Mouse (Mus musculus) heart, embryonic 11.5 days (tissue): ENCODE measurements around the gene Hdc. TPM values are rescaled to one million over a fixed set of nuclear protein-coding genes. Genes with fewer than 3 reads are reported as not detected.

ENCODE experiments used
- ATAC-seq: fragments of 200-750 bp; cut with Nextera tagmentation; replicated peaks from 2 replicates; pipeline ENCODE4 v1.8.0; 2017; ENCODE audit warnings: moderate library complexity; ENCODE audit not compliant: insufficient number of reproducible peaks, low FRiP score, low TSS enrichment
- H3K27ac ChIP-seq: fragments of 300-500 bp; sonication (generic); 2 replicates; pipeline ENCODE4 v1.5.1; 2014; ENCODE audit warnings: mild to moderate bottlenecking, low read depth, low read length
- H3K27me3 ChIP-seq: fragments of 300-500 bp; sonication (generic); 2 replicates; pipeline ENCODE4 v1.6.1; 2014; ENCODE audit warnings: mild to moderate bottlenecking, low read length, mixed read lengths; ENCODE audit not compliant: control insufficient read depth, insufficient read depth
- H3K36me3 ChIP-seq: fragments of 300-500 bp; sonication (generic); 2 replicates; pipeline ENCODE4 v1.6.1; 2014; ENCODE audit warnings: mild to moderate bottlenecking, low read length, moderate library complexity, mixed read lengths; ENCODE audit not compliant: control insufficient read depth, insufficient read depth
- H3K4me1 ChIP-seq: fragments of 300-500 bp; sonication (generic); 2 replicates; pipeline ENCODE4 v1.6.1; 2014; ENCODE audit warnings: low read length; ENCODE audit not compliant: control insufficient read depth, insufficient read depth
- H3K4me2 ChIP-seq: fragments of 300-500 bp; sonication (generic); 2 replicates; pipeline ENCODE4 v1.6.1; 2014; ENCODE audit warnings: mild to moderate bottlenecking, moderate library complexity
- H3K4me3 ChIP-seq: fragments of 300-500 bp; sonication (generic); 2 replicates; pipeline ENCODE4 v1.5.1; 2014; ENCODE audit warnings: low read depth, low read length
- H3K9ac ChIP-seq: fragments of 300-500 bp; sonication (generic); 2 replicates; pipeline ENCODE4 v1.6.1; 2014; ENCODE audit warnings: mild to moderate bottlenecking, low read depth, low read length, moderate library complexity
- H3K9me3 ChIP-seq: fragments of 300-500 bp; sonication (generic); replicated peaks from 2 replicates; pipeline ENCODE4 v1.6.1; 2016; ENCODE audit warnings: low read length; ENCODE audit not compliant: control insufficient read depth
- WGBS: fragments of 180-500 bp; shearing (Covaris S2); extraction: QIAGEN DNeasy Blood & Tissue Kit; methylation state at CpG from one replicate; pipeline ENCODE4 v1.1.7; 2014; ENCODE audit not compliant: insufficient replicate concordance; 5-methylcytosine and 5-hydroxymethylcytosine counted together
- polyA plus RNA-seq: library from polyadenylated mRNA; unstranded; fragments of >200 nt; fragmentation: Nextera tagmentation; extraction: Ambion mirVana; gene quantifications from 2 replicates; pipeline ENCODE4 v1.2.1, GENCODE M21; 2014

The Hdc gene
- 3.5 and 4.3 TPM in 2 replicates for polyA plus RNA-seq

GRCm38 (mm10) chr2:126619249-126619704, at the start of gene Hdc:
Gene Hdc (minus strand): TSS chr2:126619299.
- no peak for ATAC-seq
- H3K27me3 ChIP-seq = no peaks in the 10 kb centered on the region
- 0 out of 2 replicates have a peak within 1 kb of the TSS, but pooled peaks have one; percentile 43 for H3K9ac ChIP-seq
- no peaks in the 10 kb centered on the region for H3K9me3 ChIP-seq
- H3K4me3 ChIP-seq = no peak within 1 kb of the TSS; the same call in 1 of the 2 replicates
- no peaks in the 10 kb centered on the region for H3K36me3 ChIP-seq
- peaks cover 10% of the 10 kb centered on the region for H3K4me1 ChIP-seq
- H3K4me2 ChIP-seq = peak within 1 kb of the TSS; percentile 49
- peak within 1 kb of the TSS; percentile 35; the same call in 1 of the 2 replicates for H3K27ac ChIP-seq
- whole genome bisulfite sequencing = 34% methylated on average over 14 of the region's 14 CpGs

GRCm38 (mm10) chr2:126668621-126669252, 49.6 kb upstream of the Hdc start:
- Histone ChIP-seq H3K9me3 (no peaks in the 10 kb centered on the region), H3K4me2 (no peak overlapping the region), H3K9ac (no peak overlapping the region), H3K4me3 (no peak overlapping the region), H3K4me1 (peaks cover 4% of the 10 kb centered on the region; the same call in 1 of the 2 replicates), H3K27ac (no peak overlapping the region), H3K27me3 (no peaks in the 10 kb centered on the region), H3K36me3 (no peaks in the 10 kb centered on the region)
- WGBS = 91% methylated on average over 5 of the region's 5 CpGs
- no peak for ATAC-seq

- H3K9ac ChIP-seq = no peak overlapping the region
- H3K36me3 ChIP-seq = no peaks in the 10 kb centered on the region
- no peaks in the 10 kb centered on the region for H3K9me3 ChIP-seq
- no peak overlapping the region for H3K27ac ChIP-seq
- H3K27me3 ChIP-seq = no peaks in the 10 kb centered on the region
- no peaks in the 10 kb centered on the region for H3K4me1 ChIP-seq
- H3K4me2 ChIP-seq = no peak overlapping the region
- 88% methylated on average over 3 of the region's 3 CpGs for WGBS
- H3K4me3 ChIP-seq = no peak overlapping the region
- no peak for ATAC-seq
Observed at GRCm38 (mm10) chr2:126665984-126666383, 46.9 kb upstream of the Hdc start.

- no peak for ATAC-seq
- H3K9me3 ChIP-seq = no peaks in the 10 kb centered on the region
- H3K27me3 ChIP-seq = no peaks in the 10 kb centered on the region
- H3K27ac ChIP-seq = no peak overlapping the region
- no peaks in the 10 kb centered on the region for H3K36me3 ChIP-seq
- H3K4me1 ChIP-seq = no peaks in the 10 kb centered on the region
- H3K4me3 ChIP-seq = no peak overlapping the region
- WGBS = 53% methylated on average over 4 of the region's 4 CpGs
- H3K4me2 ChIP-seq = no peak overlapping the region
- no peak overlapping the region for H3K9ac ChIP-seq
Observed at GRCm38 (mm10) chr2:126663481-126663880, 44.4 kb upstream of the Hdc start.

- Histone ChIP-seq H3K4me3 (no peak overlapping the region), H3K27ac (no peak overlapping the region), H3K27me3 (no peaks in the 10 kb centered on the region), H3K36me3 (peaks cover 8% of the 10 kb centered on the region; the same call in 1 of the 2 replicates), H3K9me3 (no peaks in the 10 kb centered on the region), H3K4me2 (no peak overlapping the region), H3K4me1 (no peaks in the 10 kb centered on the region), H3K9ac (no peak overlapping the region)
- no peak for ATAC-seq
- 88% methylated on average over 4 of the region's 4 CpGs for WGBS
Observed at GRCm38 (mm10) chr2:126652929-126653328, 33.8 kb upstream of the Hdc start.

- Histone ChIP-seq H3K4me2 (no peak overlapping the region), H3K4me1 (no peaks in the 10 kb centered on the region), H3K36me3 (peaks cover 17% of the 10 kb centered on the region), H3K9me3 (no peaks in the 10 kb centered on the region), H3K27ac (no peak overlapping the region), H3K9ac (no peak overlapping the region), H3K4me3 (no peak overlapping the region), H3K27me3 (no peaks in the 10 kb centered on the region)
- 97% methylated on average over 3 of the region's 3 CpGs for WGBS
- ATAC-seq = no peak
Observed at GRCm38 (mm10) chr2:126647762-126648161, 28.7 kb upstream of the Hdc start.

GRCm38 (mm10) chr2:126646461-126646860, 27.4 kb upstream of the Hdc start:
- Histone ChIP-seq H3K4me3 (no peak overlapping the region), H3K27me3 (no peaks in the 10 kb centered on the region), H3K4me1 (no peaks in the 10 kb centered on the region), H3K9ac (no peak overlapping the region), H3K36me3 (peaks cover 15% of the 10 kb centered on the region), H3K9me3 (no peaks in the 10 kb centered on the region), H3K4me2 (no peak overlapping the region), H3K27ac (no peak overlapping the region)
- 88% methylated on average over 5 of the region's 5 CpGs for WGBS
- no peak for ATAC-seq

GRCm38 (mm10) chr2:126644768-126645167, 25.7 kb upstream of the Hdc start:
- Histone ChIP-seq H3K9ac (no peak overlapping the region), H3K9me3 (no peaks in the 10 kb centered on the region), H3K4me1 (no peaks in the 10 kb centered on the region), H3K4me3 (no peak overlapping the region), H3K4me2 (no peak overlapping the region), H3K27me3 (no peaks in the 10 kb centered on the region), H3K27ac (no peak overlapping the region), H3K36me3 (peaks cover 28% of the 10 kb centered on the region)
- ATAC-seq = no peak
- WGBS = 95% methylated on average over 1 of the region's 1 CpGs

GRCm38 (mm10) chr2:126640298-126640697, 21.2 kb upstream of the Hdc start:
- H3K9me3 ChIP-seq = no peaks in the 10 kb centered on the region
- H3K9ac ChIP-seq = no peak overlapping the region
- ATAC-seq = no peak
- no peak overlapping the region for H3K4me3 ChIP-seq
- H3K27me3 ChIP-seq = no peaks in the 10 kb centered on the region
- 89% methylated on average over 2 of the region's 2 CpGs for WGBS
- peaks cover 16% of the 10 kb centered on the region for H3K36me3 ChIP-seq
- H3K4me1 ChIP-seq = no peaks in the 10 kb centered on the region
- no peak overlapping the region for H3K4me2 ChIP-seq
- H3K27ac ChIP-seq = no peak overlapping the region
